Mouse (Mus musculus) spleen, adult 2 months (tissue): Measurements from ENCODE around the gene Ttc5.

Source experiments
- CTCF ChIP-seq: fragments of 200-500 bp; IDR thresholded peaks from 2 replicates; pipeline ENCODE4 v1.5.1; 2011; ENCODE audit warnings: mild to moderate bottlenecking, inconsistent platforms; ENCODE audit not compliant: insufficient read depth, insufficient read length, insufficient replicate concordance; ENCODE audit errors: extremely low read depth
- POLR2A ChIP-seq: fragments of 200-500 bp; IDR thresholded peaks from 2 replicates; pipeline ENCODE4 v1.6.1; 2011; ENCODE audit warnings: low read depth, low read length, inconsistent platforms

DNA sequence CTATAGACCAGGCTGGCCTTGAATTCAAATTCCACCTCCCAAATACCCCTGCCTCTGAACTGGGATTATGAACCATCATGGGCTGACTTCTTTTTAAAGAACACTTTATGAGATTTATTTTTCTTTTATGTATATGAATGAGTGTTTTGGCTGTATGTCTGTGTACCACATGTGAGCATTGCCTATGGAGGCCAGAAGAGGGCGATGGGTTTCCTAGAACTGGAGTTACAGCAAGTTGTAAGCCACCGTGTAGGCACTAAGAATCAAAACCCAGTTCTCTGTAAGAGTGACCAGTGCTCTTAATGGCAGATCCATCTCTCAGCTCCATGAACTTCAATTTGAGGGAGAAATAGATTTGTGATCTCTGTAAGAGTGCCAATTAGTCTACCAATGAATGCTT lies 37.9 kb upstream of the Ttc5 start:
- TF ChIP-seq POLR2A (no peak), CTCF (no peak)
